Comparison of ENCODE assay signal across 33 mouse cellular contexts in the genomic region with DNA sequence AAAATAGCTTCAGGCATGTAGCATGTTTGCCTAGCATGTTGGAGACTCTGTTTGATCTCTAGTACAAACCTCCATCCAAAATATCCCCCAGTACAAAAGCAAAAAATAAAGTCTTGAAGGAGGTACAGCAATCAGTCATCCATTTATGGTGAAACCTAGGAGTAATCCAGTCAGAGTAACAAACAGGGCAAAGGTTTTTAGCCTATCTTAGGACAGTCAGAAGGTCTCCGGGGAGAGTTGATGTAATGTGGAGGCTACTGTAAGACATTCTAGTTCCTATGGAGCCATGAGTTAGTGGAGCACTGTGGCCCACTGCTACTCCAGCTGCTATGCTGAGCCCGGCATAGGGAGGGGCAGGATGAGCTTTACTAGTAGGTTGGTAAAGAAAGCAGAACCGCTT. TPM values are rescaled to one million over a fixed set of nuclear protein-coding genes. Genes with fewer than 3 reads are reported as not detected.
DNase-seq lines count a peak whose midpoint lies in the region; ATAC-seq and TF ChIP-seq lines count a peak whose summit lies in the region.
"Had no signal": no experiment of that assay in that cellular context is flagged by ENCODE, and none has a peak within 500 bp of the region (broad histone marks: within the 10 kb centered on the region; RNA-seq: fewer than 3 reads in every experiment).

No protein-coding gene starts in this region.

- TF ChIP-seq EP300 in liver, postnatal 0 days (IDR thresholded peaks at IDR 0.05; ENCODE audit: low read depth) = no peak

- peaks cover 36% of the 10 kb centered on the region; the same call in 1 of the 2 replicates for H3K79me2 ChIP-seq in liver, adult 2 months (ENCODE audit: control insufficient read depth, insufficient read depth, low read length)
- H3K79me2 ChIP-seq in myocyte (ENCODE audit: control insufficient read depth, insufficient read depth) = peaks cover 86% of the 10 kb centered on the region

- peaks cover 31% of the 10 kb centered on the region for H3K4me1 ChIP-seq in liver, adult 2 months (ENCODE audit: control insufficient read depth, insufficient read depth, low read length)
- H3K4me1 ChIP-seq in liver, postnatal 0 days (ENCODE audit: insufficient read depth) = peaks cover 20% of the 10 kb centered on the region
- H3K4me1 ChIP-seq in brown adipose tissue, adult 24 weeks (ENCODE audit: control insufficient read depth, insufficient read depth, insufficient read length, low read length) = peaks cover 5% of the 10 kb centered on the region

- TF ChIP-seq POLR2A in liver, adult 2 months (IDR thresholded peaks at IDR 0.05; ENCODE audit: extremely low read depth, insufficient read depth, low read length) = no peak
- no peak for TF ChIP-seq POLR2A in myocyte (IDR thresholded peaks at IDR 0.05; ENCODE audit: insufficient read length, low read depth)

- no peak for ATAC-seq in liver, postnatal 0 days
- ATAC-seq: forebrain, embryonic 14.5 days; hindbrain, postnatal 0 days; midbrain, embryonic 15.5 days; Patski had no signal

- no peak overlapping the region for H3K4me2 ChIP-seq in liver, postnatal 0 days (ENCODE audit: low read depth, low read length)
- peak overlapping the region; percentile 83 for H3K4me2 ChIP-seq in myocyte (ENCODE audit: low read depth)
- H3K4me2 ChIP-seq: embryonic facial prominence, embryonic 12.5 days; heart, embryonic 12.5 days; limb, embryonic 13.5 days; lung, embryonic 15.5 days; midbrain, embryonic 15.5 days; neural tube, embryonic 13.5 days had no signal

- peak overlapping the region; percentile 79 for H3K27ac ChIP-seq in liver, adult 2 months (replicated peaks; ENCODE audit: insufficient read depth, low read depth, low read length)
- H3K27ac ChIP-seq in liver, postnatal 0 days (ENCODE audit: low read depth) = no peak overlapping the region
- peak overlapping the region; percentile 67 for H3K27ac ChIP-seq in brown adipose tissue, adult 24 weeks (replicated peaks; ENCODE audit: low read depth, low read length)
- H3K27ac ChIP-seq: embryonic facial prominence, embryonic 12.5 days; hindbrain, embryonic 10.5 days; hindbrain, postnatal 0 days; kidney, postnatal 0 days; limb, embryonic 13.5 days; lung, embryonic 15.5 days; midbrain, embryonic 15.5 days; neural tube, embryonic 13.5 days had no signal

- no peak overlapping the region for H3K4me3 ChIP-seq in liver, adult 2 months (ENCODE audit: insufficient read depth, low read depth, low read length)
- H3K4me3 ChIP-seq in liver, postnatal 0 days (ENCODE audit: low read depth, low read length) = no peak overlapping the region
- H3K4me3 ChIP-seq in brown adipose tissue, adult 24 weeks (ENCODE audit: insufficient read depth, low read depth, low read length) = no peak overlapping the region
- H3K4me3 ChIP-seq in myocyte = peak overlapping the region; percentile 91
- H3K4me3 ChIP-seq: embryonic facial prominence, embryonic 12.5 days; heart, embryonic 12.5 days; hindbrain, embryonic 10.5 days; limb, embryonic 13.5 days; lung, embryonic 15.5 days; midbrain, embryonic 15.5 days; neural tube, embryonic 13.5 days had no signal

- H3K9me3 ChIP-seq in liver, postnatal 0 days (ENCODE audit: low read length) = no peaks in the 10 kb centered on the region
- H3K9me3 ChIP-seq: embryonic facial prominence, embryonic 12.5 days; heart, embryonic 12.5 days; hindbrain, embryonic 10.5 days; limb, embryonic 13.5 days; lung, embryonic 15.5 days; midbrain, embryonic 15.5 days; neural tube, embryonic 13.5 days had no signal

- H3K27me3 ChIP-seq in liver, adult 2 months (ENCODE audit: control insufficient read depth, insufficient read depth, low read length) = no peaks in the 10 kb centered on the region
- H3K27me3 ChIP-seq in liver, postnatal 0 days (ENCODE audit: insufficient read depth, low read length) = no peaks in the 10 kb centered on the region
- no peaks in the 10 kb centered on the region for H3K27me3 ChIP-seq in myocyte (ENCODE audit: control insufficient read depth, insufficient read depth, insufficient read length)
- H3K27me3 ChIP-seq: embryonic facial prominence, embryonic 12.5 days; heart, embryonic 12.5 days; limb, embryonic 13.5 days; lung, embryonic 15.5 days; midbrain, embryonic 15.5 days; neural tube, embryonic 13.5 days; Patski had no signal

- H3K36me3 ChIP-seq in liver, adult 2 months (ENCODE audit: control insufficient read depth, insufficient read depth, low read length) = no peaks in the 10 kb centered on the region
- peaks cover 4% of the 10 kb centered on the region for H3K36me3 ChIP-seq in liver, postnatal 0 days (replicated peaks; ENCODE audit: insufficient read depth, low read length)
- H3K36me3 ChIP-seq in myocyte (ENCODE audit: control insufficient read depth, insufficient read depth) = peaks cover 5% of the 10 kb centered on the region
- H3K36me3 ChIP-seq: lung, embryonic 15.5 days; midbrain, embryonic 15.5 days had no signal

- H3ac ChIP-seq in myocyte (ENCODE audit: control insufficient read depth, insufficient read length) = no peak overlapping the region

- 62% methylated on average over 3 of the region's 3 CpGs for WGBS in liver, adult 2 months
- WGBS in liver, postnatal 0 days (ENCODE audit: insufficient replicate concordance) = 80% methylated on average over 3 of the region's 3 CpGs

- H3K9ac ChIP-seq in liver, adult 2 months (ENCODE audit: low read depth, low read length) = no peak overlapping the region
- no peak overlapping the region for H3K9ac ChIP-seq in liver, postnatal 0 days (replicated peaks)
- H3K9ac ChIP-seq: embryonic facial prominence, embryonic 12.5 days; heart, embryonic 12.5 days; limb, embryonic 13.5 days; lung, embryonic 15.5 days; midbrain, embryonic 15.5 days; neural tube, embryonic 13.5 days had no signal

- DNase-seq in kidney, adult 11 months = peak; percentile 6
- no peak for DNase-seq in kidney, postnatal 25 days
- DNase-seq in liver, adult 2 months (ENCODE audit: extremely low read depth, low read depth, low spot score) = peak; percentile 66
- no peak for DNase-seq in liver, postnatal 0 days
- DNase-seq in heart, adult 11 months = no peak
- DNase-seq: adrenal gland, adult 2 months; cerebellum, adult 11-12 months; cerebellum, postnatal 25 days; heart, postnatal 10 days; lung, postnatal 36 days; retina, postnatal 1 day; right cerebral cortex, postnatal 25 days; thymus, postnatal 14 days had no signal

- TF ChIP-seq CTCF in liver, adult 2 months (IDR thresholded peaks at IDR 0.05; ENCODE audit: low read depth, low read length) = no peak
- no peak for TF ChIP-seq CTCF in liver, postnatal 0 days (IDR thresholded peaks at IDR 0.05; ENCODE audit: low read depth)

TF ChIP-seq in myocyte, 11 proteins besides CTCF, POLR2A, EP300 and RAD21:
- TF ChIP-seq E2F4 (IDR thresholded peaks at IDR 0.05; ENCODE audit: insufficient read depth) (no peak), TCF12 (IDR thresholded peaks at IDR 0.05; ENCODE audit: insufficient read depth, poor library complexity, severe bottlenecking) (no peak), MAX (IDR thresholded peaks at IDR 0.05; ENCODE audit: low read depth) (no peak), MYOD1 (IDR thresholded peaks at IDR 0.05; ENCODE audit: control insufficient read depth in 1 of 3, insufficient read length in 2 of 3, low read depth in 2 of 3) (no peak), USF1 (IDR thresholded peaks at IDR 0.05; ENCODE audit: low read depth) (no peak), SRF (IDR thresholded peaks at IDR 0.05; ENCODE audit: control insufficient read depth, insufficient read length, low read depth) (no peak)

RNA-seq across cellular contexts. Expression of a gene that starts 12.0 kb away (rescaled TPM):
- total RNA-seq in liver, adult 2 months (2014; rRNA removed) = 42.6 and 48.7 TPM in 2 replicates
- 33.5 and 42.6 TPM in 2 replicates for polyA plus RNA-seq in liver, adult 2 months (2012; rRNA removed)
- 34.0 and 38.4 TPM in 2 replicates for polyA plus RNA-seq in liver, postnatal 0 days (2015; fragmentation: Nextera tagmentation; extraction: Ambion mirVana)
- polyA plus RNA-seq in brown adipose tissue, adult 24 weeks (2012; ENCODE audit: insufficient read depth, insufficient read length, missing spikeins) = 140 and 204 TPM in 2 replicates
- polyA plus RNA-seq in myocyte (2012; fragmentation: generic; extraction: Trizol) = 127 TPM

RNA-seq across cellular contexts. Expression of a gene that starts 58.5 kb away (rescaled TPM):
- total RNA-seq in liver, adult 2 months (2014; rRNA removed) = not detected in 2 replicates
- not detected in 2 replicates for polyA plus RNA-seq in liver, adult 2 months (2012; rRNA removed)
- not detected in 2 replicates for polyA plus RNA-seq in liver, postnatal 0 days (2015; fragmentation: Nextera tagmentation; extraction: Ambion mirVana)
- not detected in 2 replicates for polyA plus RNA-seq in brown adipose tissue, adult 24 weeks (2012; ENCODE audit: insufficient read depth, insufficient read length, missing spikeins)
- not detected for polyA plus RNA-seq in myocyte (2012; fragmentation: generic; extraction: Trizol)
- total RNA-seq: adrenal gland, adult 2 months; adrenal gland, postnatal 4 days; ES-E14; gastrocnemius, adult 8-10 months; granulocyte monocyte progenitor cell, adult 5-6 weeks; heart, postnatal 10 days; hindbrain, postnatal 0 days; left cerebral cortex, postnatal 25 days had no signal
- polyA plus RNA-seq: adrenal gland, adult 2 months; embryonic facial prominence, embryonic 12.5 days; forebrain, embryonic 14.5 days; frontal cortex, adult 2 months; heart, embryonic 12.5 days; hindbrain, embryonic 10.5 days; hindbrain, postnatal 0 days; kidney, postnatal 0 days; limb, embryonic 13.5 days; lung, embryonic 15.5 days; midbrain, embryonic 15.5 days; neural tube, embryonic 13.5 days; Patski; spleen, adult 2 months had no signal

Comparison
In these comparisons a context has a peak if more than half of its experiments do, and no peak if none do; other contexts are left out.
1. DNase-seq: peak in kidney, adult 11 months (single experiment) and liver, adult 2 months (single experiment); none in kidney, postnatal 25 days (0 of 2), liver, postnatal 0 days (single experiment) and heart, adult 11 months (single experiment).